Mouse (Mus musculus): ENCODE data around the gene Prnd. TPM values are rescaled to one million over a fixed set of nuclear protein-coding genes. Genes with fewer than 3 reads are reported as not detected.
A peak's percentile ranks its signal among the peaks of the same experiment; 100 is the strongest.

The Prnd gene
- polyA plus RNA-seq, 1 experiment from 2014 or later = 3.2 TPM

DNA sequence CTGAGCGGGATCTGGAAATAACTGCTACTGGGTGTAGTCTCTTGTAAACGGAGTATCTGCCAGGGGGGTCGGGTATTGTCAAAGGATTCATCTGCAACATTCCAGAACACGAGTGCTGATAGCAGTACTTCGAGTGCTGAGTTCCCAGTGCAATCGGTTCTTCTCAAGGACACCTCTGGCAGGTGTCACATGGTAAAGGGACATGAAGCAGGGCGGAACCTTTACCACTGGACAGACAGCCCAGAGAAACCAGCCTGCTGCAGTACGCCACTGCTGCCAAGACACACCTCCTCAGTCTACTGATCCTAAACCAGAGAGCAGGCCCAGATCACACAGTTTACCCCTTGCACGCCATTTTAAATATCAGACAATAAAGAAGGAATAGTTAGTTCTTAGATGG is 4.2 kb downstream of the Prnd start:
- no peak overlapping the region for H3K27ac ChIP-seq (ENCODE audit: low read depth, low read length)
- ATAC-seq (replicated peaks; ENCODE audit: insufficient number of reproducible peaks, low FRiP score, low TSS enrichment) = 0 out of 2 replicates have a peak, but pooled peaks have one; percentile 47
- no peaks in the 10 kb centered on the region for H3K36me3 ChIP-seq (ENCODE audit: control insufficient read depth, insufficient read depth, low read length)
- no peaks in the 10 kb centered on the region for H3K9me3 ChIP-seq (replicated peaks; ENCODE audit: control insufficient read depth, low read length)
- no peak overlapping the region for H3K9ac ChIP-seq (ENCODE audit: low read depth, low read length)
- H3K27me3 ChIP-seq (ENCODE audit: control insufficient read depth, insufficient read depth, low read length) = peaks cover 7% of the 10 kb centered on the region; the same call in 1 of the 2 replicates
- peak overlapping the region; percentile 73 for H3K4me2 ChIP-seq
- peak overlapping the region; percentile 42 for H3K4me3 ChIP-seq (ENCODE audit: low read depth, low read length)
- H3K4me1 ChIP-seq (ENCODE audit: control insufficient read depth, insufficient read depth, low read length) = peaks cover 3% of the 10 kb centered on the region; the same call in 1 of the 2 replicates
- WGBS (ENCODE audit: insufficient replicate concordance) = 32% methylated on average over 9 of the region's 9 CpGs

DNA sequence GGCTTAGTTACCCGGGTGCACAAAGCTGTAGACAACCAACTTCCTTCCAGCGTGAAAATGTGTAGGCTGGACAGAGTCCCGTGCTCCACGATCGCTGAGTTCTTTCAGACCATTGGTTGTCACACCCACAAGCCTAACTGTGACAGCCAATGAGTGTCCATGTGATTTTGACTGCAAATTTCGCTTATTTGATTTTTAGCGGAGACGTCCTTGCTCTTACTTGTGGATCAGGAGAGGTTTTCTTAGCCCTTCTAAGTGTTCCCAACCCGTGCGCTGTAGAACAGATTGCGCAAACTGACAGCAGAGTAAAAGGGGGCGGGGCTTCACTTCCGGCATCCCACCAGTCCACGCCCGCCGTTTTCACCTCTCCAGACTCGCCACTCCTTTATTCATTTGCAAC is 4.6 kb downstream of the Prnd start:
- peak overlapping the region; percentile 42 for H3K4me3 ChIP-seq (ENCODE audit: low read depth, low read length)
- peak overlapping the region; percentile 73 for H3K4me2 ChIP-seq
- no peak overlapping the region for H3K9ac ChIP-seq (ENCODE audit: low read depth, low read length)
- 0 out of 2 replicates have a peak, but pooled peaks have one; percentile 35 for ATAC-seq (replicated peaks; ENCODE audit: insufficient number of reproducible peaks, low FRiP score, low TSS enrichment)
- H3K36me3 ChIP-seq (ENCODE audit: control insufficient read depth, insufficient read depth, low read length) = no peaks in the 10 kb centered on the region
- H3K27ac ChIP-seq (ENCODE audit: low read depth, low read length) = no peak overlapping the region
- H3K27me3 ChIP-seq (ENCODE audit: control insufficient read depth, insufficient read depth, low read length) = peaks cover 7% of the 10 kb centered on the region; the same call in 1 of the 2 replicates
- peaks cover 3% of the 10 kb centered on the region; the same call in 1 of the 2 replicates for H3K4me1 ChIP-seq (ENCODE audit: control insufficient read depth, insufficient read depth, low read length)
- no peaks in the 10 kb centered on the region for H3K9me3 ChIP-seq (replicated peaks; ENCODE audit: control insufficient read depth, low read length)
- 2% methylated on average over 17 of the region's 17 CpGs for WGBS (ENCODE audit: insufficient replicate concordance)

GRCm38 (mm10) chr2:131956336-131957256 is 5.9 kb downstream of the Prnd start:
- Histone ChIP-seq H3K4me3 (ENCODE audit: low read depth, low read length) (no peak overlapping the region), H3K27me3 (ENCODE audit: control insufficient read depth, insufficient read depth, low read length) (peaks cover 7% of the 10 kb centered on the region; the same call in 1 of the 2 replicates), H3K36me3 (ENCODE audit: control insufficient read depth, insufficient read depth, low read length) (no peaks in the 10 kb centered on the region), H3K9ac (ENCODE audit: low read depth, low read length) (no peak overlapping the region), H3K9me3 (replicated peaks; ENCODE audit: control insufficient read depth, low read length) (no peaks in the 10 kb centered on the region), H3K27ac (ENCODE audit: low read depth, low read length) (no peak overlapping the region), H3K4me1 (ENCODE audit: control insufficient read depth, insufficient read depth, low read length) (no peaks in the 10 kb centered on the region; the same call in 1 of the 2 replicates), H3K4me2 (no peak overlapping the region)
- no peak for ATAC-seq (replicated peaks; ENCODE audit: insufficient number of reproducible peaks, low FRiP score, low TSS enrichment)
- WGBS (ENCODE audit: insufficient replicate concordance) = 66% methylated on average over 7 of the region's 7 CpGs

DNA sequence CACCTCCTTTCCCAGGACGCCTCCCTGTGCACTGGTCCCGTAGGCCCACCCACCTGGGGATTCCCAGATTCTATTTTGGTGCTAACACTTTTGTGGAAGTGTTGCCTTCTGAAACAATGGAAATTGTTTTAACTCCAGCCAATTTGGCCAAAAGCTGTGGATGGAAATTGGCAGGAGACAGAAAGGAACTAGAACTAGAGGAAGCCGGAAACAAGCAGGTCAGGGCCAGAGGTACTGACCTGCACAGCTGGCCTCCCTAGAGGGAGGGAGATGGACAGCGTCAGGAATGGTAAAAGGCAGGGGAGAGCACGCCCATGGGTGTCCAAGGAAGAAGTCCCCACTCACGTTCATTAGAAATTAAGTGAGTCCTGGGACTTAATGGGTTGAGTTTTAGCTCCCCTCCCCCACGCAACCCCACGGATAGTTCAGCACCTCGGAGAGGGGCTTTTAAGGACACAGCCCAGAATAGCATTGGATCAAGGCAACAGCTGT is 7.1 kb downstream of the Prnd start:
- Histone ChIP-seq H3K27ac (ENCODE audit: low read depth, low read length) (no peak overlapping the region), H3K36me3 (ENCODE audit: control insufficient read depth, insufficient read depth, low read length) (no peaks in the 10 kb centered on the region), H3K4me1 (ENCODE audit: control insufficient read depth, insufficient read depth, low read length) (no peaks in the 10 kb centered on the region; the same call in 1 of the 2 replicates), H3K27me3 (ENCODE audit: control insufficient read depth, insufficient read depth, low read length) (peaks cover 7% of the 10 kb centered on the region; the same call in 1 of the 2 replicates), H3K9me3 (replicated peaks; ENCODE audit: control insufficient read depth, low read length) (no peaks in the 10 kb centered on the region), H3K9ac (ENCODE audit: low read depth, low read length) (no peak overlapping the region), H3K4me2 (no peak overlapping the region), H3K4me3 (ENCODE audit: low read depth, low read length) (no peak overlapping the region)
- no peak for ATAC-seq (replicated peaks; ENCODE audit: insufficient number of reproducible peaks, low FRiP score, low TSS enrichment)
- WGBS (ENCODE audit: insufficient replicate concordance) = 44% methylated on average over 9 of the region's 9 CpGs

GRCm38 (mm10) chr2:131961671-131962070 is 11.0 kb downstream of the Prnd start:
- Histone ChIP-seq H3K9ac (ENCODE audit: low read depth, low read length) (no peak overlapping the region), H3K4me1 (ENCODE audit: control insufficient read depth, insufficient read depth, low read length) (no peaks in the 10 kb centered on the region; the same call in 1 of the 2 replicates), H3K36me3 (ENCODE audit: control insufficient read depth, insufficient read depth, low read length) (no peaks in the 10 kb centered on the region), H3K4me2 (no peak overlapping the region), H3K27ac (ENCODE audit: low read depth, low read length) (no peak overlapping the region), H3K9me3 (replicated peaks; ENCODE audit: control insufficient read depth, low read length) (no peaks in the 10 kb centered on the region), H3K4me3 (ENCODE audit: low read depth, low read length) (no peak overlapping the region), H3K27me3 (ENCODE audit: control insufficient read depth, insufficient read depth, low read length) (no peaks in the 10 kb centered on the region)
- no peak for ATAC-seq (replicated peaks; ENCODE audit: insufficient number of reproducible peaks, low FRiP score, low TSS enrichment)
- WGBS (ENCODE audit: insufficient replicate concordance) = 70% methylated on average over 2 of the region's 2 CpGs

DNA sequence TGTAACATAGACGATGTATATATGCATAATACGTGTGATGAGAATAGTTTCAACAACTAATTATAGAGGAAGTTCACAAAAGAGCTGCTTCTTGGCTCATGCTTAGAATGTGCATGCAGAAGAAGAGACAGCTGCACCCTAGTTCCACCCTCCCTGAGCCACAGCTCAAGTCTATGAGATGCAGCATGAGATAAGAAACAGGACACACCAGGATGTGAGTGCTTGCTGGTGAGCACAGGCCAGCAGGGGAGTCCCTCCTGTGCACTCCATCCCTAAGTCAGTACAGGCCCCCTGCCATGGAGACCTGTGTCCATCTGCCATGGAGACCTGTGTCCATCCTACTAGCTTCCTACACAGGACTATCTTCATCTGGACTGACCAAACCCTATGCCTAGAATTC is 19.9 kb downstream of the Prnd start:
- H3K4me3 ChIP-seq (ENCODE audit: low read depth, low read length) = no peak overlapping the region
- 80% methylated on average over 2 of the region's 2 CpGs for WGBS (ENCODE audit: insufficient replicate concordance)

DNA sequence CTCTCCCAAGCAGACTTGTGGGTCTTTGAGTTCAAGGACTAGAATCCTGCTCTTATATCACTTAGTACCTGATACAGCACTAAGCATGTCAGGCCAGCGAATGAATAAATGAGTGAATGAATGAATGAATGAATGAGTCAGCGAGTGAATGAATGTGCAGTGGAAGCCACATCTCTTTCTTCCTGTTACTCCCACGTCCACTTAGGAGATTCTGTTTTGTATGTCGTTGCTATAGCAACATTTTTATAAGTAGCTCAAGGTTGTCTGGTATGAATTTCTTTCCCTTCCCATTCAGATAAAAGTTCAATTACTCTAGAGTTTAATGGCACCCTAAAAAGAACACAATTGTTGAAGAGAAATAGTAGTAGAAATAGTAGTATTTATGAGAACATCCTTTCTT is 20.4 kb downstream of the Prnd start:
- H3K27ac ChIP-seq (ENCODE audit: low read depth, low read length) = no peak overlapping the region
- H3K27me3 ChIP-seq (ENCODE audit: control insufficient read depth, insufficient read depth, low read length) = no peaks in the 10 kb centered on the region
- no peak overlapping the region for H3K9ac ChIP-seq (ENCODE audit: low read depth, low read length)
- no peaks in the 10 kb centered on the region for H3K36me3 ChIP-seq (ENCODE audit: control insufficient read depth, insufficient read depth, low read length)
- no peak for ATAC-seq (replicated peaks; ENCODE audit: insufficient number of reproducible peaks, low FRiP score, low TSS enrichment)
- 73% methylated on average over 4 of the region's 4 CpGs for WGBS (ENCODE audit: insufficient replicate concordance)
- H3K9me3 ChIP-seq (replicated peaks; ENCODE audit: control insufficient read depth, low read length) = no peaks in the 10 kb centered on the region
- H3K4me2 ChIP-seq = no peak overlapping the region
- H3K4me1 ChIP-seq (ENCODE audit: control insufficient read depth, insufficient read depth, low read length) = no peaks in the 10 kb centered on the region
- H3K4me3 ChIP-seq (ENCODE audit: low read depth, low read length) = no peak overlapping the region

More for the DNA sequence above, 19.9 kb downstream of the Prnd start:
- Histone ChIP-seq H3K36me3 (ENCODE audit: control insufficient read depth, insufficient read depth, low read length) (no peaks in the 10 kb centered on the region), H3K27me3 (ENCODE audit: control insufficient read depth, insufficient read depth, low read length) (no peaks in the 10 kb centered on the region), H3K9me3 (replicated peaks; ENCODE audit: control insufficient read depth, low read length) (no peaks in the 10 kb centered on the region), H3K4me2 (no peak overlapping the region), H3K9ac (ENCODE audit: low read depth, low read length) (no peak overlapping the region), H3K4me1 (ENCODE audit: control insufficient read depth, insufficient read depth, low read length) (no peaks in the 10 kb centered on the region), H3K27ac (ENCODE audit: low read depth, low read length) (no peak overlapping the region)
- no peak for ATAC-seq (replicated peaks; ENCODE audit: insufficient number of reproducible peaks, low FRiP score, low TSS enrichment)

DNA sequence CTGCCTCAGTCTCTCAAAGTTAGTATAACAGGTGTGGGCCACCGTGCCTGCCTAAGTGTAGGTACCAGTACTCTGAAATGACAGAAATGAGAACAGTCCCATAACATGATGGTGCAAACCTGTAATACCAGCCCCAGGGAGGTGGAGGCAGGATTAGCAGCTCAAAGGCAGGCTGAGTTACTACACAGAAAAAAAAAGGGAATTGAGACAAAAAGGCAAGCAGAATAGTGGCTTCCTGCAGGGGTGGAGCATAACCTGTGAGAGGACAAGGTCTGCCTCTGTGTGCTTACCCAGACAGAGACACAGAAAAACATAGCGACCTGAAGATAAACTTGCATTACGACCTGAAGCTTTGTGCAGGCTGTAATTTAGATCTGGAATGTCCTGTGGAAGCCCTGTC is 26.0 kb downstream of the Prnd start:
- H3K4me1 ChIP-seq (ENCODE audit: control insufficient read depth, insufficient read depth, low read length) = peaks cover 10% of the 10 kb centered on the region
- no peak overlapping the region for H3K4me3 ChIP-seq (ENCODE audit: low read depth, low read length)
- H3K27me3 ChIP-seq (ENCODE audit: control insufficient read depth, insufficient read depth, low read length) = no peaks in the 10 kb centered on the region
- H3K9ac ChIP-seq (ENCODE audit: low read depth, low read length) = no peak overlapping the region
- no peak overlapping the region for H3K4me2 ChIP-seq
- H3K27ac ChIP-seq (ENCODE audit: low read depth, low read length) = no peak overlapping the region
- no peaks in the 10 kb centered on the region for H3K9me3 ChIP-seq (replicated peaks; ENCODE audit: control insufficient read depth, low read length)
- no peak for ATAC-seq (replicated peaks; ENCODE audit: insufficient number of reproducible peaks, low FRiP score, low TSS enrichment)
- no peaks in the 10 kb centered on the region for H3K36me3 ChIP-seq (ENCODE audit: control insufficient read depth, insufficient read depth, low read length)
- 77% methylated on average over 3 of the region's 3 CpGs for WGBS (ENCODE audit: insufficient replicate concordance)
